ENCODE assay signal across 8 mouse cellular contexts in genomic region chr9:120934821-120935633, GRCm38 (mm10). TPM values are rescaled to one million over a fixed set of nuclear protein-coding genes. Genes with fewer than 3 reads are reported as not detected.
DNase-seq lines count a peak whose midpoint lies in the region; ATAC-seq and TF ChIP-seq lines count a peak whose summit lies in the region.

No protein-coding gene starts in this region.

- no peaks in the 10 kb centered on the region for H3K27me3 ChIP-seq in lung, embryonic 15.5 days
- H3K27me3 ChIP-seq in embryonic facial prominence, embryonic 14.5 days (replicated peaks; ENCODE audit: control insufficient read depth, insufficient read depth, low read length): no peaks in the 10 kb centered on the region
- H3K27me3 ChIP-seq in hindbrain, postnatal 0 days (ENCODE audit: insufficient read depth, low read length): no peaks in the 10 kb centered on the region

- no peaks in the 10 kb centered on the region for H3K9me3 ChIP-seq in lung, embryonic 15.5 days
- H3K9me3 ChIP-seq in embryonic facial prominence, embryonic 14.5 days (ENCODE audit: control insufficient read depth, low read length): no peaks in the 10 kb centered on the region
- H3K9me3 ChIP-seq in hindbrain, postnatal 0 days (ENCODE audit: low read length): no peaks in the 10 kb centered on the region

- peak overlapping the region; percentile 96 for H3K27ac ChIP-seq in lung, embryonic 15.5 days
- peak overlapping the region; percentile 96 for H3K27ac ChIP-seq in embryonic facial prominence, embryonic 14.5 days (replicated peaks; ENCODE audit: low read depth, low read length)
- peak overlapping the region; percentile 95; the same call in 1 of the 2 replicates for H3K27ac ChIP-seq in hindbrain, postnatal 0 days
- H3K27ac ChIP-seq in macrophage: peak overlapping the region; percentile 54

- H3K4me2 ChIP-seq in lung, embryonic 15.5 days: peak overlapping the region; percentile 67
- H3K4me2 ChIP-seq in embryonic facial prominence, embryonic 14.5 days (ENCODE audit: low read depth, low read length): peak overlapping the region; percentile 95
- peak overlapping the region; percentile 65 for H3K4me2 ChIP-seq in hindbrain, postnatal 0 days (ENCODE audit: low read depth, low read length)

- peaks cover 7% of the 10 kb centered on the region; the same call in 1 of the 2 replicates for H3K36me3 ChIP-seq in lung, embryonic 15.5 days
- H3K36me3 ChIP-seq in embryonic facial prominence, embryonic 14.5 days (ENCODE audit: control insufficient read depth, insufficient read depth, low read length): peaks cover 3% of the 10 kb centered on the region; the same call in 1 of the 2 replicates
- H3K36me3 ChIP-seq in hindbrain, postnatal 0 days (ENCODE audit: insufficient read depth, low read length): no peaks in the 10 kb centered on the region
- H3K36me3 ChIP-seq in macrophage (ENCODE audit: inconsistent target): no peaks in the 10 kb centered on the region

- no peak for ATAC-seq in lung, embryonic 15.5 days (ENCODE audit: borderline replicate concordance, extremely low read depth, low FRiP score, low TSS enrichment)
- ATAC-seq in embryonic facial prominence, embryonic 14.5 days (ENCODE audit: low read depth): no peak
- no peak for ATAC-seq in hindbrain, postnatal 0 days

- TF ChIP-seq CTCF in hindbrain, postnatal 0 days (IDR thresholded peaks at IDR 0.05; ENCODE audit: low read depth): no peak

- no peak for DNase-seq in lung, postnatal 14 days
- no peak for DNase-seq in embryonic facial prominence, embryonic 14.5 days (ENCODE audit: low spot score)
- DNase-seq in hindbrain, postnatal 0 days (ENCODE audit: low spot score): no peak
- no peak for DNase-seq in thymus, adult 18-20 months
- no peak for DNase-seq in layer of hippocampus, postnatal 10 days (ENCODE audit: low spot score in 2 of 2)
- DNase-seq in left cerebral cortex, adult 8-10 months (ENCODE audit: low spot score in 2 of 2): no peak

- H3K79me2 ChIP-seq in macrophage (ENCODE audit: inconsistent target): peaks cover 64% of the 10 kb centered on the region

- H3K4me3 ChIP-seq in lung, embryonic 15.5 days: peak overlapping the region; percentile 95
- H3K4me3 ChIP-seq in embryonic facial prominence, embryonic 14.5 days (ENCODE audit: low read depth, low read length): peak overlapping the region; percentile 78
- peak overlapping the region; percentile 86 for H3K4me3 ChIP-seq in hindbrain, postnatal 0 days (ENCODE audit: low read length)
- peak overlapping the region; percentile 55 for H3K4me3 ChIP-seq in macrophage (ENCODE audit: inconsistent target)

- H3K4me1 ChIP-seq in lung, embryonic 15.5 days: peaks cover 54% of the 10 kb centered on the region
- H3K4me1 ChIP-seq in embryonic facial prominence, embryonic 14.5 days (ENCODE audit: control insufficient read depth, insufficient read depth, low read length): peaks cover 34% of the 10 kb centered on the region
- H3K4me1 ChIP-seq in hindbrain, postnatal 0 days (ENCODE audit: insufficient read depth, low read length): peaks cover 30% of the 10 kb centered on the region

- peak overlapping the region; percentile 97 for H3K9ac ChIP-seq in lung, embryonic 15.5 days
- peak overlapping the region; percentile 94 for H3K9ac ChIP-seq in embryonic facial prominence, embryonic 14.5 days (ENCODE audit: low read depth, low read length)
- H3K9ac ChIP-seq in hindbrain, postnatal 0 days (replicated peaks; ENCODE audit: low read length): peak overlapping the region; percentile 91

- 4% methylated on average over 14 of the region's 14 CpGs for WGBS in lung, embryonic 15.5 days
- WGBS in embryonic facial prominence, embryonic 14.5 days: 4% methylated on average over 14 of the region's 14 CpGs
- 9% methylated on average over 14 of the region's 14 CpGs for WGBS in hindbrain, postnatal 0 days
- WGBS in macrophage (ENCODE audit: missing documents): 4% methylated on average over 14 of the region's 14 CpGs

RNA-seq across cellular contexts. Expression of gene Ctnnb1, which starts 6.0 kb away (rescaled TPM):
- polyA plus RNA-seq in lung, embryonic 15.5 days (2015; fragmentation: Nextera tagmentation; extraction: Ambion mirVana): 552 and 563 TPM in 2 replicates
- polyA plus RNA-seq in embryonic facial prominence, embryonic 14.5 days (2014; fragmentation: Nextera tagmentation; extraction: Ambion mirVana): 716 and 779 TPM in 2 replicates
- total RNA-seq in hindbrain, postnatal 0 days (2014; rRNA removed): 861 and 986 TPM in 2 replicates
- 287 and 288 TPM in 2 replicates for polyA plus RNA-seq in hindbrain, postnatal 0 days (2015; fragmentation: Nextera tagmentation; extraction: Ambion mirVana)
- total RNA-seq in macrophage (2018; cell fraction: chromatin; rRNA removed): 100 to 1,000 TPM; 198 to 701 (median 264) TPM
- total RNA-seq in macrophage (2018; cell fraction: cytosol; rRNA removed): 100 to 1,000 TPM; 187 to 346 (median 253) TPM
- 100 to 1,000 TPM; 233 to 492 (median 290) TPM for total RNA-seq in macrophage (2018; cell fraction: nucleus; rRNA removed)
- 277 to 288 TPM (median 280 TPM) in 3 replicates for polyA plus RNA-seq in macrophage (2018)
- 100 to 1,000 TPM; 801 to 853 TPM for total RNA-seq in layer of hippocampus, postnatal 10 days (2021)
- 100 to 1,000 TPM; 498 to 528 (median 508) TPM for total RNA-seq in left cerebral cortex, adult 8-10 months (2022)
